26 mouse cellular contexts compared by ENCODE assay signal in genomic region chr10:21042821-21043220, GRCm38 (mm10).
"Had no signal": no experiment of that assay in that cellular context is flagged by ENCODE, and none has a peak within 500 bp of the region (broad histone marks: within the 10 kb centered on the region; RNA-seq: fewer than 3 reads in every experiment).

No protein-coding gene starts in this region.

- H3K9me3 ChIP-seq: heart, embryonic 15.5 days; hindbrain, embryonic 13.5 days; hindbrain, embryonic 15.5 days; limb, embryonic 10.5 days; liver, embryonic 13.5 days; liver, embryonic 15.5 days had no signal

- DNase-seq: gastrocnemius, postnatal 14 days; gastrocnemius, postnatal 36 days; heart, adult 11 months; heart, adult 2 months; heart, postnatal 14 days; heart, postnatal 36 days; kidney, adult 18-20 months; kidney, adult 8-10 months; kidney, postnatal 10 days; kidney, postnatal 25 days; kidney, postnatal 4 days; liver; liver, embryonic 13.5 days had no signal

- H3K27me3 ChIP-seq: heart, embryonic 13.5 days; heart, embryonic 15.5 days; hindbrain, embryonic 13.5 days; hindbrain, embryonic 15.5 days; limb, embryonic 12.5 days; liver, embryonic 13.5 days; liver, embryonic 15.5 days had no signal

- H3K4me3 ChIP-seq: heart, adult 2 months; heart, embryonic 13.5 days; heart, embryonic 15.5 days; hindbrain, embryonic 13.5 days; hindbrain, embryonic 15.5 days; layer of hippocampus, adult 2 months; left cerebral cortex, adult 2 months; limb, embryonic 10.5 days; limb, embryonic 12.5 days; liver, embryonic 13.5 days; liver, embryonic 15.5 days had no signal

- H3K9ac ChIP-seq: heart, embryonic 13.5 days; heart, embryonic 15.5 days; hindbrain, embryonic 13.5 days; hindbrain, embryonic 15.5 days; limb, embryonic 12.5 days; liver, embryonic 13.5 days; liver, embryonic 15.5 days had no signal

- ATAC-seq: hindbrain, postnatal 0 days; intestine, embryonic 16.5 days had no signal

- H3K36me3 ChIP-seq: heart, embryonic 13.5 days; heart, embryonic 15.5 days; limb, embryonic 10.5 days; limb, embryonic 12.5 days; liver, embryonic 13.5 days; liver, embryonic 15.5 days had no signal

- H3K27ac ChIP-seq: heart, adult 2 months; heart, embryonic 13.5 days; heart, embryonic 15.5 days; hindbrain, embryonic 13.5 days; hindbrain, embryonic 15.5 days; hindbrain, postnatal 0 days; layer of hippocampus, adult 2 months; left cerebral cortex, adult 2 months; limb, embryonic 10.5 days; limb, embryonic 12.5 days; liver, embryonic 13.5 days; liver, embryonic 15.5 days had no signal

- H3K4me2 ChIP-seq: heart, embryonic 11.5 days; heart, embryonic 13.5 days; heart, embryonic 15.5 days; hindbrain, embryonic 13.5 days; hindbrain, embryonic 15.5 days; limb, embryonic 12.5 days; liver, embryonic 11.5 days; liver, embryonic 13.5 days; liver, embryonic 15.5 days had no signal

- H3K4me1 ChIP-seq: heart, embryonic 13.5 days; heart, embryonic 15.5 days; hindbrain, embryonic 13.5 days; hindbrain, embryonic 15.5 days; limb, embryonic 10.5 days; liver, embryonic 15.5 days had no signal
